Comparison of ENCODE assay signal across 14 mouse cellular contexts in genomic region chr8:122326114-122326542, GRCm38 (mm10). TPM values are rescaled to one million over a fixed set of nuclear protein-coding genes. Genes with fewer than 3 reads are reported as not detected.
DNase-seq lines count a peak whose midpoint lies in the region; ATAC-seq and TF ChIP-seq lines count a peak whose summit lies in the region.
"Had no signal": no experiment of that assay in that cellular context is flagged by ENCODE, and none has a peak within 500 bp of the region (broad histone marks: within the 10 kb centered on the region; RNA-seq: fewer than 3 reads in every experiment).

No protein-coding gene starts in this region.

- 32% methylated on average over 14 of the region's 14 CpGs for WGBS in heart, embryonic 14.5 days
- 7% methylated on average over 14 of the region's 14 CpGs for WGBS in forebrain, embryonic 15.5 days
- WGBS in liver, embryonic 15.5 days (ENCODE audit: insufficient replicate concordance) = 19% methylated on average over 14 of the region's 14 CpGs
- 96% methylated on average over 14 of the region's 14 CpGs for WGBS in thymus, adult 2 months

- TF ChIP-seq POLR2A in MEL (IDR thresholded peaks at IDR 0.05; ENCODE audit: control insufficient read depth in 1 of 2, insufficient read depth in 1 of 2, low read depth in 1 of 2, low read length in 2 of 2, poor library complexity in 1 of 2) = peak in 1 of 2 experiments; percentile 50; a peak in 2 of 4 replicates
- no peak for TF ChIP-seq POLR2A in thymus, adult 2 months (IDR thresholded peaks at IDR 0.05; ENCODE audit: control insufficient read depth, extremely low read depth, insufficient read depth, low read length, poor library complexity)

- TF ChIP-seq CTCF in MEL (IDR thresholded peaks at IDR 0.05 in 2 of 3, conservative IDR thresholded peaks at IDR 0.05 in 1 of 3; ENCODE audit: control insufficient read depth in 1 of 3, insufficient read depth in 1 of 3, low read depth in 2 of 3, low read length in 3 of 3, poor library complexity in 1 of 3, severe bottlenecking in 1 of 3) = no peak
- no peak for TF ChIP-seq CTCF in thymus, adult 2 months (IDR thresholded peaks at IDR 0.05; ENCODE audit: borderline replicate concordance, control insufficient read depth, extremely low read depth, insufficient read depth, low read length, poor library complexity)

- peak overlapping the region; percentile 24 for H3K4me2 ChIP-seq in heart, embryonic 14.5 days (ENCODE audit: low read length)
- H3K4me2 ChIP-seq in forebrain, embryonic 15.5 days (replicated peaks) = peak overlapping the region; percentile 25
- peak overlapping the region; percentile 67 for H3K4me2 ChIP-seq in liver, embryonic 15.5 days
- H3K4me2 ChIP-seq: embryonic facial prominence, embryonic 13.5 days had no signal

- H3K4me3 ChIP-seq in heart, embryonic 14.5 days (ENCODE audit: control insufficient read depth in 1 of 2, insufficient read depth in 1 of 2, low read depth in 1 of 2, low read length in 2 of 2) = no peak overlapping the region
- H3K4me3 ChIP-seq in MEL (ENCODE audit: control insufficient read depth in 1 of 2, insufficient read depth in 1 of 2, low read depth in 2 of 2, low read length in 2 of 2) = peak overlapping the region; percentile 18 to 36; a peak in 3 of 4 replicates
- H3K4me3 ChIP-seq in forebrain, embryonic 15.5 days = 0 out of 2 replicates have a peak overlapping the region, but pooled peaks have one; percentile 3
- H3K4me3 ChIP-seq in liver, embryonic 15.5 days (replicated peaks) = peak overlapping the region; percentile 2
- no peak overlapping the region for H3K4me3 ChIP-seq in thymus, adult 2 months (ENCODE audit: control insufficient read depth, insufficient read depth, low read length)
- H3K4me3 ChIP-seq: embryonic facial prominence, embryonic 13.5 days had no signal

- ATAC-seq in heart, embryonic 14.5 days (ENCODE audit: insufficient number of reproducible peaks, insufficient read depth, low FRiP score, low read depth) = no peak
- ATAC-seq in forebrain, embryonic 15.5 days (replicated peaks) = no peak
- ATAC-seq in liver, embryonic 15.5 days (ENCODE audit: insufficient read depth) = no peak

- peaks cover 80 to 92% of the 10 kb centered on the region in 2 experiments for H3K4me1 ChIP-seq in heart, embryonic 14.5 days (ENCODE audit: control insufficient read depth in 2 of 2, insufficient read depth in 2 of 2, low read length in 2 of 2)
- H3K4me1 ChIP-seq in MEL (ENCODE audit: control insufficient read depth in 1 of 2, insufficient read depth in 2 of 2, low read length in 2 of 2) = peaks cover 25 to 60% of the 10 kb centered on the region in 2 experiments
- H3K4me1 ChIP-seq in forebrain, embryonic 15.5 days = peaks cover 20% of the 10 kb centered on the region
- H3K4me1 ChIP-seq in liver, embryonic 15.5 days (replicated peaks) = peaks cover 100% of the 10 kb centered on the region
- H3K4me1 ChIP-seq in thymus, adult 2 months (replicated peaks; ENCODE audit: control insufficient read depth, insufficient read depth, low read length) = peaks cover 15% of the 10 kb centered on the region

- H3K9me3 ChIP-seq in heart, embryonic 14.5 days (ENCODE audit: control insufficient read depth, low read length) = no peaks in the 10 kb centered on the region
- no peaks in the 10 kb centered on the region for H3K9me3 ChIP-seq in MEL (replicated peaks; ENCODE audit: insufficient read depth, low read length)
- H3K9me3 ChIP-seq in forebrain, embryonic 15.5 days = no peaks in the 10 kb centered on the region
- no peaks in the 10 kb centered on the region for H3K9me3 ChIP-seq in liver, embryonic 15.5 days (replicated peaks)
- H3K9me3 ChIP-seq: embryonic facial prominence, embryonic 13.5 days had no signal

- no peaks in the 10 kb centered on the region for H3K27me3 ChIP-seq in heart, embryonic 14.5 days (ENCODE audit: control insufficient read depth, insufficient read depth, low read length)
- H3K27me3 ChIP-seq in MEL (ENCODE audit: control insufficient read depth in 1 of 2, insufficient read depth in 2 of 2, low read length in 2 of 2) = no peaks in the 10 kb centered on the region
- H3K27me3 ChIP-seq in forebrain, embryonic 15.5 days = no peaks in the 10 kb centered on the region
- no peaks in the 10 kb centered on the region for H3K27me3 ChIP-seq in liver, embryonic 15.5 days
- H3K27me3 ChIP-seq in thymus, adult 2 months (ENCODE audit: control insufficient read depth, insufficient read depth, low read length) = no peaks in the 10 kb centered on the region
- H3K27me3 ChIP-seq: embryonic facial prominence, embryonic 13.5 days had no signal

- H3K9ac ChIP-seq in heart, embryonic 14.5 days (ENCODE audit: low read length) = peak overlapping the region; percentile 59; the same call in 1 of the 2 replicates
- peak overlapping the region; percentile 67 for H3K9ac ChIP-seq in MEL (ENCODE audit: control insufficient read depth, low read depth, low read length, poor library complexity, severe bottlenecking)
- no peak overlapping the region; the same call in 1 of the 2 replicates for H3K9ac ChIP-seq in forebrain, embryonic 15.5 days (replicated peaks)
- H3K9ac ChIP-seq in liver, embryonic 15.5 days = peak overlapping the region; percentile 48
- H3K9ac ChIP-seq: embryonic facial prominence, embryonic 13.5 days had no signal

- peaks cover 28% of the 10 kb centered on the region for H3K79me2 ChIP-seq in MEL (ENCODE audit: control insufficient read depth, insufficient read depth, low read length, poor library complexity)

- peak overlapping the region; percentile 26 to 78 for H3K27ac ChIP-seq in heart, embryonic 14.5 days (replicated peaks in 1 of 2; ENCODE audit: control insufficient read depth in 1 of 2, insufficient read depth in 1 of 2, low read depth in 2 of 2, low read length in 2 of 2)
- H3K27ac ChIP-seq in MEL (ENCODE audit: control insufficient read depth, low read depth, low read length) = peak overlapping the region; percentile 91
- no peak overlapping the region for H3K27ac ChIP-seq in forebrain, embryonic 15.5 days (replicated peaks)
- H3K27ac ChIP-seq in liver, embryonic 15.5 days (replicated peaks) = peak overlapping the region; percentile 95
- no peak overlapping the region for H3K27ac ChIP-seq in thymus, adult 2 months (ENCODE audit: control insufficient read depth, insufficient read depth, low read length)
- H3K27ac ChIP-seq: embryonic facial prominence, embryonic 13.5 days had no signal

- peaks cover 35% of the 10 kb centered on the region; the same call in 1 of the 2 replicates for H3K36me3 ChIP-seq in heart, embryonic 14.5 days (ENCODE audit: control insufficient read depth, insufficient read depth, low read length)
- peaks cover 13 to 64% of the 10 kb centered on the region in 2 experiments; a peak in 3 of 4 replicates for H3K36me3 ChIP-seq in MEL (ENCODE audit: control insufficient read depth in 1 of 2, insufficient read depth in 2 of 2, low read length in 2 of 2)
- no peaks in the 10 kb centered on the region for H3K36me3 ChIP-seq in forebrain, embryonic 15.5 days
- peaks cover 87% of the 10 kb centered on the region for H3K36me3 ChIP-seq in liver, embryonic 15.5 days (replicated peaks)
- H3K36me3 ChIP-seq in thymus, adult 2 months (ENCODE audit: control insufficient read depth, insufficient read depth, low read length) = no peaks in the 10 kb centered on the region
- H3K36me3 ChIP-seq: embryonic facial prominence, embryonic 13.5 days had no signal

- TF ChIP-seq RAD21 in MEL (IDR thresholded peaks at IDR 0.05; ENCODE audit: low read depth, low read length) = no peak

- peak; percentile 72 to 76 for TF ChIP-seq EP300 in MEL (IDR thresholded peaks at IDR 0.05; ENCODE audit: low read depth in 1 of 2, low read length in 2 of 2)

- no peak for DNase-seq in heart, adult 8-10 months (ENCODE audit: low spot score)
- peak; percentile 86 for DNase-seq in MEL (ENCODE audit: low read depth, low spot score)
- no peak for DNase-seq in cerebellum, adult 9-11 months
- DNase-seq in cerebellum, postnatal 36 days = no peak
- DNase-seq in thymus, adult 2 months = no peak
- DNase-seq: kidney, postnatal 36 days; right cerebral cortex, postnatal 25 days; thymus, postnatal 25 days had no signal

TF ChIP-seq in MEL, 35 proteins besides CTCF, POLR2A, EP300 and RAD21 (continues in another document):
- TF ChIP-seq MAZ (IDR thresholded peaks at IDR 0.05; ENCODE audit: low read depth, low read length) = peak; percentile 93
- TF ChIP-seq GATA1 (IDR thresholded peaks at IDR 0.05; ENCODE audit: low read depth, low read length) = peak; percentile 93
- TF ChIP-seq NRF1 (IDR thresholded peaks at IDR 0.05; ENCODE audit: insufficient read depth, low read depth, low read length, poor library complexity, severe bottlenecking) = no peak

RNA-seq across cellular contexts. Expression of gene Trhr2, which starts 34.4 kb away (rescaled TPM):
- polyA plus RNA-seq in heart, embryonic 14.5 days (2014; fragmentation: Nextera tagmentation; extraction: Ambion mirVana) = not detected in 2 replicates
- not detected for total RNA-seq in heart, adult 8-10 months (2022)
- total RNA-seq in MEL (2012; rRNA removed) = 0.12 TPM in 1 of 2 replicates, not detected in the other
- polyA plus RNA-seq in MEL (2012; ENCODE audit: insufficient read depth in 1 of 2, insufficient read length in 2 of 2, low read depth in 1 of 2, low replicate concordance in 2 of 2, missing spikeins in 1 of 2) = under 1 TPM in 1 of 2 experiments, not detected in 1; 0.07 TPM
- not detected in 2 replicates for polyA plus RNA-seq in forebrain, embryonic 15.5 days (2015; fragmentation: Nextera tagmentation; extraction: Ambion mirVana)
- not detected in 2 replicates for polyA plus RNA-seq in liver, embryonic 15.5 days (2015; fragmentation: Nextera tagmentation; extraction: Ambion mirVana)
- 0.35 and 0.51 TPM in 2 replicates for polyA plus RNA-seq in thymus, adult 2 months (2012; rRNA removed)
- polyA plus RNA-seq: gonadal fat pad, adult 2 months; limb, embryonic 11.5 days had no signal

RNA-seq across cellular contexts. Expression of gene Zfpm1, which starts 44.2 kb away (rescaled TPM):
- 4.4 and 6.1 TPM in 2 replicates for polyA plus RNA-seq in heart, embryonic 14.5 days (2014; fragmentation: Nextera tagmentation; extraction: Ambion mirVana)
- total RNA-seq in heart, adult 8-10 months (2022) = 10 to 100 TPM; 18.1 to 23.2 (median 21.3) TPM
- 104 and 133 TPM in 2 replicates for total RNA-seq in MEL (2012; rRNA removed)
- polyA plus RNA-seq in MEL (2012; ENCODE audit: insufficient read depth in 1 of 2, insufficient read length in 2 of 2, low read depth in 1 of 2, low replicate concordance in 2 of 2, missing spikeins in 1 of 2) = 100 to 1,000 TPM; 260 to 343 TPM
- polyA plus RNA-seq in forebrain, embryonic 15.5 days (2015; fragmentation: Nextera tagmentation; extraction: Ambion mirVana) = 0.89 and 0.92 TPM in 2 replicates
- 12.0 and 14.9 TPM in 2 replicates for polyA plus RNA-seq in liver, embryonic 15.5 days (2015; fragmentation: Nextera tagmentation; extraction: Ambion mirVana)
- 100 and 134 TPM in 2 replicates for polyA plus RNA-seq in thymus, adult 2 months (2012; rRNA removed)

RNA-seq across cellular contexts. Expression of gene Zc3h18, which starts 50.3 kb away (rescaled TPM):
- 17.7 and 19.6 TPM in 2 replicates for polyA plus RNA-seq in heart, embryonic 14.5 days (2014; fragmentation: Nextera tagmentation; extraction: Ambion mirVana)
- 10 to 100 TPM; 21.2 to 24.0 (median 22.4) TPM for total RNA-seq in heart, adult 8-10 months (2022)
- total RNA-seq in MEL (2012; rRNA removed) = 84.3 and 98.5 TPM in 2 replicates
- polyA plus RNA-seq in MEL (2012; ENCODE audit: insufficient read depth in 1 of 2, insufficient read length in 2 of 2, low read depth in 1 of 2, low replicate concordance in 2 of 2, missing spikeins in 1 of 2) = 100 to 1,000 TPM in 1 of 2 experiments, 10 to 100 TPM in 1; 30.2 to 122 TPM
- 48.4 and 50.1 TPM in 2 replicates for polyA plus RNA-seq in forebrain, embryonic 15.5 days (2015; fragmentation: Nextera tagmentation; extraction: Ambion mirVana)
- 23.1 and 25.6 TPM in 2 replicates for polyA plus RNA-seq in liver, embryonic 15.5 days (2015; fragmentation: Nextera tagmentation; extraction: Ambion mirVana)
- 66.3 and 69.8 TPM in 2 replicates for polyA plus RNA-seq in thymus, adult 2 months (2012; rRNA removed)

Comparison
In these comparisons a context has a peak if more than half of its experiments do, and no peak if none do; other contexts are left out.
1. H3K27ac ChIP-seq: peak in heart, embryonic 14.5 days (2 of 2), MEL (single experiment) and liver, embryonic 15.5 days (single experiment); none in forebrain, embryonic 15.5 days (single experiment) and thymus, adult 2 months (single experiment).
2. H3K4me3 ChIP-seq: peak in MEL (2 of 2), forebrain, embryonic 15.5 days (single experiment) and liver, embryonic 15.5 days (single experiment); none in heart, embryonic 14.5 days (0 of 2) and thymus, adult 2 months (single experiment).
3. Peak in every context shown above with its lines, with median percentiles within 50 percentile points of each other: H3K4me2 ChIP-seq.